Mouse (Mus musculus): ENCODE results near the gene Mc1r. TPM values are rescaled to one million over a fixed set of nuclear protein-coding genes. Genes with fewer than 3 reads are reported as not detected.

The Mc1r gene
- polyA plus RNA-seq, 1 experiment from 2014 or later, result not detected

GRCm38 (mm10) chr8:123419711-123420110, 12.8 kb downstream of the Mc1r start:
- no peak overlapping the region for H3K9ac ChIP-seq
- H3K9me3 ChIP-seq (ENCODE audit: low read depth, low read length), result no peaks in the 10 kb centered on the region
- H3K4me2 ChIP-seq, result no peak overlapping the region
- no peaks in the 10 kb centered on the region for H3K36me3 ChIP-seq (ENCODE audit: insufficient read depth)
- DNase-seq, result no peak
- H3K4me3 ChIP-seq (ENCODE audit: low read depth, low read length), result no peak overlapping the region
- ATAC-seq (ENCODE audit: insufficient read depth), result no peak
- no peaks in the 10 kb centered on the region for H3K4me1 ChIP-seq (ENCODE audit: insufficient read depth)
- TF ChIP-seq CTCF (IDR thresholded peaks at IDR 0.05; ENCODE audit: low read depth), result no peak
- no peaks in the 10 kb centered on the region for H3K27me3 ChIP-seq (ENCODE audit: insufficient read depth, low read length)
- whole genome bisulfite sequencing, result 83% methylated on average over 4 of the region's 4 CpGs
- H3K27ac ChIP-seq (ENCODE audit: low read depth), result no peak overlapping the region

- Histone ChIP-seq H3K4me2 (no peak overlapping the region), H3K27me3 (ENCODE audit: insufficient read depth, low read length) (no peaks in the 10 kb centered on the region), H3K9ac (no peak overlapping the region), H3K36me3 (ENCODE audit: insufficient read depth) (no peaks in the 10 kb centered on the region), H3K9me3 (ENCODE audit: low read depth, low read length) (no peaks in the 10 kb centered on the region), H3K4me1 (ENCODE audit: insufficient read depth) (no peaks in the 10 kb centered on the region), H3K4me3 (ENCODE audit: low read depth, low read length) (no peak overlapping the region), H3K27ac (ENCODE audit: low read depth) (no peak overlapping the region)
- ATAC-seq (ENCODE audit: insufficient read depth) (no peak), DNase-seq (no peak)
- 88% methylated on average over 34 of the region's 34 CpGs for WGBS
- TF ChIP-seq CTCF (IDR thresholded peaks at IDR 0.05; ENCODE audit: low read depth), result no peak
Observed at GRCm38 (mm10) chr8:123420525-123421281, 13.8 kb downstream of the Mc1r start.

GRCm38 (mm10) chr8:123421325-123421724, 14.4 kb downstream of the Mc1r start:
- Histone ChIP-seq H3K4me3 (ENCODE audit: low read depth, low read length) (no peak overlapping the region), H3K9ac (no peak overlapping the region), H3K4me2 (no peak overlapping the region), H3K4me1 (ENCODE audit: insufficient read depth) (no peaks in the 10 kb centered on the region), H3K27me3 (ENCODE audit: insufficient read depth, low read length) (no peaks in the 10 kb centered on the region), H3K36me3 (ENCODE audit: insufficient read depth) (no peaks in the 10 kb centered on the region), H3K9me3 (ENCODE audit: low read depth, low read length) (peaks cover under 1% of the 10 kb centered on the region; the same call in 1 of the 2 replicates), H3K27ac (ENCODE audit: low read depth) (no peak overlapping the region)
- TF ChIP-seq CTCF (IDR thresholded peaks at IDR 0.05; ENCODE audit: low read depth), result no peak
- no peak for ATAC-seq (ENCODE audit: insufficient read depth)
- WGBS, result 82% methylated on average over 19 of the region's 19 CpGs
- DNase-seq, result no peak

GRCm38 (mm10) chr8:123422056-123422780, 15.3 kb downstream of the Mc1r start:
- H3K4me1 ChIP-seq (ENCODE audit: insufficient read depth), result no peaks in the 10 kb centered on the region

GRCm38 (mm10) chr8:123422781-123423159, 15.9 kb downstream of the Mc1r start:
- no peak for TF ChIP-seq CTCF (IDR thresholded peaks at IDR 0.05; ENCODE audit: low read depth)
- ATAC-seq (ENCODE audit: insufficient read depth) (no peak), DNase-seq (no peak)
- H3K36me3 ChIP-seq (ENCODE audit: insufficient read depth), result no peaks in the 10 kb centered on the region
- WGBS, result 14% methylated on average over 3 of the region's 3 CpGs
- H3K27ac ChIP-seq (ENCODE audit: low read depth), result no peak overlapping the region
- H3K9ac ChIP-seq, result no peak overlapping the region
- no peaks in the 10 kb centered on the region for H3K4me1 ChIP-seq (ENCODE audit: insufficient read depth)
- no peaks in the 10 kb centered on the region for H3K27me3 ChIP-seq (ENCODE audit: insufficient read depth, low read length)
- no peak overlapping the region for H3K4me3 ChIP-seq (ENCODE audit: low read depth, low read length)
- peaks cover 15% of the 10 kb centered on the region; the same call in 1 of the 2 replicates for H3K9me3 ChIP-seq (ENCODE audit: low read depth, low read length)
- peak overlapping the region; percentile 54; the same call in 1 of the 2 replicates for H3K4me2 ChIP-seq

More at GRCm38 (mm10) chr8:123422056-123422780, 15.3 kb downstream of the Mc1r start:
- Histone ChIP-seq H3K36me3 (ENCODE audit: insufficient read depth) (no peaks in the 10 kb centered on the region), H3K27me3 (ENCODE audit: insufficient read depth, low read length) (no peaks in the 10 kb centered on the region), H3K9me3 (ENCODE audit: low read depth, low read length) (peaks cover 10% of the 10 kb centered on the region; the same call in 1 of the 2 replicates), H3K9ac (no peak overlapping the region; the same call in 1 of the 2 replicates), H3K4me2 (peak overlapping the region; percentile 54), H3K4me3 (ENCODE audit: low read depth, low read length) (peak overlapping the region; percentile 9; the same call in 1 of the 2 replicates), H3K27ac (ENCODE audit: low read depth) (no peak overlapping the region)
- 7% methylated on average over 17 of the region's 17 CpGs for WGBS
- TF ChIP-seq CTCF (IDR thresholded peaks at IDR 0.05; ENCODE audit: low read depth), result peak; percentile 78
- DNase-seq, result peak; percentile 85
- peak; percentile 52; the same call in 1 of the 2 replicates for ATAC-seq (ENCODE audit: insufficient read depth)

GRCm38 (mm10) chr8:123423441-123423840, 16.5 kb downstream of the Mc1r start, which contains the start of gene Def8:
TSS of gene Def8 (plus strand) at chr8:123423527.
- no peak for TF ChIP-seq CTCF (IDR thresholded peaks at IDR 0.05; ENCODE audit: low read depth)
- Histone ChIP-seq H3K36me3 (ENCODE audit: insufficient read depth) (no peaks in the 10 kb centered on the region), H3K27me3 (ENCODE audit: insufficient read depth, low read length) (no peaks in the 10 kb centered on the region), H3K27ac (ENCODE audit: low read depth) (no peak within 1 kb of the TSS), H3K4me2 (peak within 1 kb of the TSS; percentile 54), H3K9ac (no peak within 1 kb of the TSS; the same call in 1 of the 2 replicates), H3K9me3 (ENCODE audit: low read depth, low read length) (peaks cover 22% of the 10 kb centered on the region), H3K4me1 (ENCODE audit: insufficient read depth) (no peaks in the 10 kb centered on the region), H3K4me3 (ENCODE audit: low read depth, low read length) (peak within 1 kb of the TSS; percentile 9; the same call in 1 of the 2 replicates)
- no peak for DNase-seq
- 66% methylated on average over 7 of the region's 7 CpGs for WGBS
- no peak for ATAC-seq (ENCODE audit: insufficient read depth)

Measured in lung, embryonic 14.5 days (tissue).